Mouse (Mus musculus) heart, adult 2 months (tissue): ENCODE results near the gene Wfdc1.

Experiments used
- CTCF ChIP-seq: fragments of 200-600 bp; IDR thresholded peaks from 2 replicates; pipeline ENCODE4 v1.8.1; 2022; ENCODE audit warnings: antibody characterized with exemption, mild to moderate bottlenecking, moderate library complexity
- EP300 ChIP-seq: fragments of 200-500 bp; IDR thresholded peaks from 2 replicates; pipeline ENCODE4 v1.6.1; 2011; ENCODE audit warnings: low read depth, low read length, control low read depth; ENCODE audit not compliant: insufficient read depth
- POLR2A ChIP-seq: fragments of 200-500 bp; IDR thresholded peaks from 2 replicates; pipeline ENCODE4 v1.6.1; 2011; ENCODE audit warnings: mild to moderate bottlenecking, low read depth, low read length, control low read depth; ENCODE audit not compliant: insufficient read depth

DNA sequence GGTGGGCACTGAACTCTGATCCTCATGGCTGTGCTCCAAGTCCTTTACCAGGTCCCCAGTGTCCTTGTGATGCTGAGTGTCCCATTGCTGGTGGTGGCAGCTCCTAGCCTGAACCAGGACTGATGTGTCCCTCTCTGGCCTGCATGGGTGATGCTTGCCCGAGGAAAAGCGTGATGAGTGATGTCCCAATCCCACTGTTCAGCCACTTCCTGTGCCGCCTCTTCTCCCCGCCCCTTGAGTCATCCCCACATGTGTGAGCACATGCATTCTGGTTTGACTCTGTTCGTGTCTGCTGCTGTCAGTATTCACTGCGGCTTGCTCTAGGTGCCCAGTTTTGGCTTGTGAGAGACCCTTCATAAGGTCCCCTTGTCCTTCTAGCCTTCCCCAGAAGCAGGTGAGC lies 46.1 kb downstream of the Wfdc1 start:
- TF ChIP-seq CTCF, result no peak
- TF ChIP-seq POLR2A, result no peak
- TF ChIP-seq EP300, result no peak
